Mouse (Mus musculus) left cerebral cortex, postnatal 36 days (tissue): ENCODE results near the gene Gnat2. TPM values are rescaled to one million over a fixed set of nuclear protein-coding genes. Genes with fewer than 3 reads are reported as not detected.

ENCODE experiments used
- DNase-seq, 2 experiments: peaks; one replicate each; pipeline ENCODE4 v3.0.0; 2021 to 2022; ENCODE audit warnings: low spot score in 2 of 2, mixed read lengths in 1 of 2
- intact Hi-C: fragments of 180-260 bp; cut with DNase I; formaldehyde crosslinking; loops from one replicate; pipeline ENCODE4 v1.15.1; 2025
- total RNA-seq, 2 experiments: library from RNA; stranded (reverse); gene quantifications; 2 replicates each; pipeline ENCODE4 v1.2.3; 2021

Gene Gnat2
- total RNA-seq, 2 experiments from 2014 or later = not detected

DNA sequence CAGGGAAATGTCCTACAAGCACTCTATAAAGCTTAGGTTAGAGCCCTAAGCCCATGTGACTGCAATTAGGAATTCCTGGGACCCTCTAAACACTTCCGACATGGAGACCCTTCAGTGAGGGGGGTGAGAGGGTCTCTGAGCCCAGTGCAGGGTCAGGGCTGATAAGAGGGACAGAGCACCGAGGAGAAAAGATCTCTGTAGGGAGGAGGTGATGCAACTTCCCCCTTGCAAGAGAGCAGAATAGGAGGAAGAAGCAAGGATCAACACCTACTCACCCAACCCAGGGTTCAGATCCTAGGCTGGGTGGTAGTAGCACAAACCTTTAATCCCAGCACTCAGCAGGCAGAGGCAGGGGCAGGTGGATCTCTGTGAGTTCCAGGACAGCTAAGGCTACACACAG is 9.4 kb upstream of the Gnat2 start:
- intact Hi-C loops = loop anchor here (5.0 kb wide), 1 partner anchor 129 kb away; the partner anchor contains the start of gene Atxn7l2

GRCm38 (mm10) chr3:108083904-108084407 is 8.6 kb upstream of the Gnat2 start:
- intact Hi-C loops = loop anchor here (5.0 kb wide), 1 partner anchor 128 kb away; the partner anchor contains the start of gene Atxn7l2
- DNase-seq = no peak

More for the DNA sequence above, 9.4 kb upstream of the Gnat2 start:
- DNase-seq = no peak

- intact Hi-C loops = loop anchor here (5.0 kb wide), 2 partner anchors 62 to 127 kb away; partner anchors contain the start of genes Atxn7l2 and Gnai3
- no peak for DNase-seq
These were observed 7.8 kb upstream of the Gnat2 start for GRCm38 (mm10) chr3:108084767-108085270.

- peak; percentile 86 to 87 for DNase-seq
- intact Hi-C loops = loop anchor here (5.0 kb wide), 1 partner anchor 62 kb away; the partner anchor contains the start of gene Gnai3
These were observed 7.3 kb upstream of the Gnat2 start for GRCm38 (mm10) chr3:108085281-108085720.

- peak; percentile 45 to 66 for DNase-seq
- intact Hi-C loops = loop anchor here (5.0 kb wide), 1 partner anchor 61 kb away; the partner anchor contains the start of gene Gnai3
These were observed 6.7 kb upstream of the Gnat2 start for GRCm38 (mm10) chr3:108085721-108086469.

DNA sequence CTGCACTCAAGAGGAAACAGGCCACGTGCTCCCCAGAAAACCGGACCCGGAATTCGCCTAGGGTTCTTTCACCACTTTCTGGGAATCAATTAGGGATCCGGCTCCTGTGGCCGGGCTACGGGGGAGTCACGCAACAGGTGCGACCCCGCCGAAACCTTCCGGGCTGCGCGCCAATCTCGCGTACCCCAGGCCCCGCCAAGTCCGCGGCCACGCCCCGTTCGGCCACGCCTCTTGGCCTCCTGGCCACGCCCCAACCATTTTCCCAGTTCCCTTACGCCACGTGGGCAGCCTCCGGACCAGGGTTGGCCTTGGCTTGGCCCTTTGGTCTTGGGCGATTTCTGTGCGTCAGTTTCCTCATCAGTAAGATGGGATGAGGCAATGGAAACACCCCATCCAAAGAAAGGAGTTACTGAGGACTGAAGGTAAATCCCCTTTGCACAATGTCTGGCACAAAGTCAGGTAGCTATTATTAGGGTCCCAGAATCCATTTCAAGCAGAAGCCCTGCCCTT is 6.1 kb upstream of the Gnat2 start, which contains the start of gene Ampd2:
Gene Ampd2, minus strand, starts transcription at position 182 of the 510 bp plus-strand sequence.
- DNase-seq = no peak

DNA sequence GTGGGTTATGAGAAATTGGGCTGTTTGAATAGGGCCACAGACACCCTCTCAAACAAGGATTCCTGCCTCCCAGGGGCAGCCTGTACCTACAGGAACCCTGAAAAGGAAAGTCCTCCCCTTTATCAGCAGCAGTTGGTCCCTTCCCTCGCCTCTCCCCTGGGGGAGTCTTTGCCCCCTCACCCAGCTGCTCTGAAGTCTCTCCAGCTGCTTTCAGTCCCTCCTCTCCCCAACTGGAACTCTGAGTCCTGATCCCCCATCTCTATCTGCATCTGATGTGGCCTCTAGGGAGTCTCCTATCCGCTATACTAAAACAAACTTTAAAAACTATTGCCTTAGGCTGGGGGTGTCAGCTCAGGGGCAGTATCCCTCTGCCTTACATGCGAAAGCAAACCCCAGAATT is 5.3 kb upstream of the Gnat2 start:
- intact Hi-C loops = loop anchor here (5.0 kb wide), 1 partner anchor 60 kb away; the partner anchor contains the start of gene Gnai3

More for the DNA sequence above, 6.1 kb upstream of the Gnat2 start, which contains the start of gene Ampd2:
- intact Hi-C loops = loop anchor here (5.0 kb wide), 1 partner anchor 61 kb away; the partner anchor contains the start of gene Gnai3

GRCm38 (mm10) chr3:108088842-108089380 is 3.7 kb upstream of the Gnat2 start:
- intact Hi-C loops = loop anchor here (5.0 kb wide), 1 partner anchor 58 kb away; the partner anchor contains the start of gene Gnai3
- no peak for DNase-seq

More for the DNA sequence above, 5.3 kb upstream of the Gnat2 start:
- DNase-seq = no peak

DNA sequence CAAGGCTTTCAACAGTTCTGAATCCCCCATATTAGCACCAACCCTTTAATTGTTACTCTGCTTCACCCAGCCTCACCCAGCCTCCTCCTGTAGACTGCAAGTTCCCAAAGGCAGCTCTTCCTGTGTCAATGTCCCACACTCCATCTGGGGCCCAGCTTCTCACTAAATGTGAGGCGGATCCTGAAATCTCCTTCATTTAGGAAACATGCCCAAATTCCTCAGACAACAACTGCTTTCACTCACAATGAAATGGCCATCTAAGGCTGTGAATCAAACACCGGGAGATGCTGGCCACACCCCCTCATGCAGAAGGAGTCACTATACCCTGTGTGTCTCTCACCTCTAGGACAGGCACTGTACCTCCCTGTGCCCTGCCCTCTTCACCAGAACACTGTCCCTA is 2.7 kb upstream of the Gnat2 start:
- intact Hi-C loops = loop anchor here (5.0 kb wide), 1 partner anchor 57 kb away; the partner anchor contains the start of gene Gnai3
- no peak for DNase-seq

- intact Hi-C loops = no loop called here
- no peak for DNase-seq
These were observed 2.0 kb upstream of the Gnat2 start for GRCm38 (mm10) chr3:108090561-108090960.

- intact Hi-C loops = no loop called here
- DNase-seq = no peak
These were observed 559 bp upstream of the Gnat2 start for GRCm38 (mm10) chr3:108092030-108092429.

DNA sequence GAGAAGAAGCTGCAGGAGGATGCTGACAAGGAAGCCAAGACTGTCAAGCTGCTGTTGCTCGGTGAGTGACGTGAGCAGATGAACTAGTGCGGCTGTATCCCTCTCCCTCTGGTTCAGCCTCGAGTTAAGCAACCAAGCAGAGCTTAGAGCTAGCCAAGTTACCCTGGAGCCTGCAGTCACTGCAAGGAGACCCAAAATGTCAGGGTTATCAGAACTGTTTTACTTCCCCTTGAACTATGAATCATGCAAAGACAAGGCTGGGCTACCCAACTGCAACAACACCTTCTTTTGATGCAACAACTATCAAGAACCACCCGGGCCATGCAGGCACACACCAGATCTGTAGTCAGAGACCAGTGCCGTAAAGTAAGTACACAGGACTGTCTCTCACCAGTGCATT is 717 bp downstream of the Gnat2 start:
- DNase-seq = no peak
- intact Hi-C loops = no loop called here

DNA sequence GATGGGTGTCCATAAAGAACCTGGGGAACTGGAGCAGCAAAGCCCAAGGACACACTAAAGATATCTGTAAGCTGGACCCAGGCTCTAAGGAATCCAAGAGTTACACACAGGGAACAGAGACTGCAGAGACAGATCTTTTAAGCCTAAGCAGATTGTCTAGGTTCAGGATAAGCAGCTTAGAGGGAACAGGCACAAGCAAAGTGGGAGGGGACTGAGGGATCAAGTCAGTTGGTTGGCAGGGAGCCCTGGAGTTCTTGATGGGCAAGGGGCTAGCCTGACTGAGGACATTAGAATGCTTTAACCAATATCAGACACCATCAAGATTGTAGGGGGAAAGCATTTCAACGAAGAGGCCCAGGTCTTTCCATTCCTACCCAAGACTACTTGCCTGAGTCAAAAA is 1.6 kb downstream of the Gnat2 start:
- DNase-seq = no peak
- intact Hi-C loops = no loop called here

DNA sequence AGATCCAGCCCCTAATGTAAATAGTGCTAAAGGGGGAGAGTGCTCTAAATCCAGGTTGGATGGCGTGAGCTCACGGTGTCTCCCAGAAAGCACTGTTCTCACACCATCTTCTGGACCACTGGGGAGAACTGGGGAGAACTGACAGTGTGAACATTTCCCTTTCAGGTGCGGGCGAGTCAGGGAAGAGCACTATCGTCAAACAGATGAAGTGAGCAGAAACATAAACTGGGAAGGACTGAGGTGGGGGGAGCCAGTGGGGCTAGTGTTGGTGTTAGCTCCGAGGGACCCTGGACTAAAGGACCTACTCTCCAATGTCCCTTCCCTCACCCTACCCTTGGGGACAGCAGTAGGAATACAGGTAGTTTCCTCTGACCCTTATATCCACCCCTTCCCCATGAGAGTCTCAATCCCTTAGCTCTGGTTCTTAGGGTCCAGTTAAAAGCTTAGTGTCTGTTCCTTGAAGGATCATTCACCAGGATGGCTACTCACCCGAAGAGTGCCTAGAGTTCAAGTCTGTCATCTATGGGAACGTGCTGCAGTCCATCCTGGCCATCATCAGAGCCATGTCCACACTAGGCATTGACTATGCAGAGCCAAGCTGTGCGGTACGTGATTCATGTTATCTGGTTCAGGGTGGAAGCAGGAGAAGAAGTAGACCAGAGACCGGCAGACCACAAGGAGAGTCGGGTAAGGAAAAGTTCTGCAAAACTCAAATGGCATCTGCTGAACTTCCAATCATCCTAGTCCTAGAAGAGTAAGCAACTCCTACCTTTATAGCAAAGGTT is 2.6 kb downstream of the Gnat2 start:
- intact Hi-C loops = no loop called here
- DNase-seq = no peak

GRCm38 (mm10) chr3:108096226-108096625 is 3.6 kb downstream of the Gnat2 start:
- intact Hi-C loops = no loop called here

DNA sequence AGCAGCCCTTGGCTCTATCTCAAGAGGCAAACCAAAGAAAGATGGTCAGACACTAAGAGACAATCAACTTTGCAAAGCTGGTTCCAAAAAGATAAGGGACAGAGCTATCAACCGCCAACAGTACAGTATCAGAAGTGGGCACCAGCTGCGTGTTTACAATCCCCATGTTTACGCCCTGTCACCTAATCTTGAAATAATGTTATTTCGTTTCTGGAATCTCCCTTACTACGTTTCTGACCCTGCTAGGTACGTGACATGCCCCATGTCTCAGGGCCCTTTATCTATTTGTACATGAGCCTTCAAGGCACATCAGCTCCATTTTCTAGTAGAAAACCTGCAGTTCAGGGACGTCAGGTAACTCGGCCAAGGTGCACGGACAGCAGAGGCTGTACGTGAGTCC is 4.1 kb downstream of the Gnat2 start:
- no peak for DNase-seq
- intact Hi-C loops = no loop called here

More at GRCm38 (mm10) chr3:108096226-108096625, 3.6 kb downstream of the Gnat2 start:
- no peak for DNase-seq

GRCm38 (mm10) chr3:108097656-108098055 is 5.1 kb downstream of the Gnat2 start:
- DNase-seq = no peak
- intact Hi-C loops = no loop called here

DNA sequence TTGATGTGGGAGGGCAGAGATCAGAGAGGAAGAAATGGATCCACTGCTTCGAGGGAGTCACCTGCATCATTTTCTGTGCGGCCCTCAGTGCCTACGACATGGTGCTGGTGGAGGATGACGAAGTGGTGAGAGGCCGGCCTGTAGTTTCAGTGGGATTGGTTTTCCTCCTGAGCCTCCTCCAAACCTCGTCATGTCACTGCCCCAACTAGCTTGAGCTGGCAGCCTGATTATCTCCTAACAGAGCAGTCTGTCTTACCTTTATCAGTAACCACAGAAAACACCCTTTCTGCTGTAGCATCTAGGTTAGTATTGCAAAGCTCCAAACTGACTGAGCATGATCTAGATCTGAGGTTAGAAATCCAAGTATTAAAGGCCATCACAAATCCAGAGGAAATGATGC is 5.7 kb downstream of the Gnat2 start:
- intact Hi-C loops = no loop called here
- no peak for DNase-seq

DNA sequence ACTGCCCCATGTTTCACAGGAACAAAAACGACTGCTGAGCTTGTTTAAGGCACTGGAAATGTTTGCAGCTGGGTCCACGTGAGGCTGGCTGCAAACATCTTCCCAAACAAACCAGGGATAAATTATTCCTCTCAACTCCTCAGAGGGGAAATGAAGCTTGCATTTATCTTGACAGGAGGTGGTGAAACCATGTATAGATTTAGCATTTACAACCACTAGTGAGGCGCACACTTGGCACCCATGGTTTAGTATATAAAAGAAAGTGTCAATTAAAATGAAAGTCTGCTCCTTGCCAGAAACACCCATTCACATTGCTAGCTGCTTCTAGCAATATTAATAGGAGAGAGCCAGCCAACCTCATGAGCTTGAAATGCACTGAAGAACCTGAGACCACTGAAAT is 9.0 kb downstream of the Gnat2 start:
- no peak for DNase-seq
- intact Hi-C loops = no loop called here
